Mouse (Mus musculus) lung, postnatal 0 days (tissue): Measurements from ENCODE around the gene 2010111I01Rik. TPM values are rescaled to one million over a fixed set of nuclear protein-coding genes. Genes with fewer than 3 reads are reported as not detected.

Experiments used
- ATAC-seq: fragments of 200-750 bp; cut with Nextera tagmentation; 2 replicates; pipeline ENCODE4 v1.8.0; 2017; ENCODE audit warnings: moderate library complexity
- DNase-seq: peaks from one replicate; pipeline ENCODE4 v3.0.0-alpha.2; 2016; ENCODE audit warnings: low spot score
- H3K27ac ChIP-seq: fragments of 300-500 bp; sonication (generic); 2 replicates; pipeline ENCODE4 v1.5.1; 2014; ENCODE audit warnings: antibody characterized with exemption, mild to moderate bottlenecking, low read length, mixed read lengths
- H3K27me3 ChIP-seq: fragments of 300-500 bp; sonication (generic); replicated peaks from 2 replicates; pipeline ENCODE4 v1.6.1; 2014; ENCODE audit warnings: low read length, mixed read lengths; ENCODE audit not compliant: insufficient read depth
- H3K36me3 ChIP-seq: fragments of 300-500 bp; sonication (generic); 2 replicates; pipeline ENCODE4 v1.6.1; 2014; ENCODE audit warnings: low read length, mixed read lengths; ENCODE audit not compliant: insufficient read depth
- H3K4me1 ChIP-seq: fragments of 300-500 bp; sonication (generic); 2 replicates; pipeline ENCODE4 v1.6.1; 2014; ENCODE audit warnings: antibody characterized with exemption, low read depth, low read length, mixed read lengths; ENCODE audit not compliant: insufficient read depth
- H3K4me2 ChIP-seq: fragments of 300-500 bp; sonication (generic); replicated peaks from 2 replicates; pipeline ENCODE4 v1.6.1; 2014; ENCODE audit warnings: low read depth, mild to moderate bottlenecking, low read length, moderate library complexity, mixed read lengths
- H3K4me3 ChIP-seq: fragments of 300-500 bp; sonication (generic); 2 replicates; pipeline ENCODE4 v1.5.1; 2014; ENCODE audit warnings: low read depth, low read length
- H3K9ac ChIP-seq: fragments of 300-500 bp; sonication (generic); replicated peaks from 2 replicates; pipeline ENCODE4 v1.6.1; 2014; ENCODE audit warnings: low read depth, mild to moderate bottlenecking
- H3K9me3 ChIP-seq: fragments of 300-500 bp; sonication (generic); 2 replicates; pipeline ENCODE4 v1.6.1; 2016; ENCODE audit warnings: low read length, mixed read lengths
- CTCF ChIP-seq: IDR thresholded peaks from 2 replicates; pipeline ENCODE4 v1.5.1; 2016; ENCODE audit warnings: antibody characterized with exemption, mild to moderate bottlenecking
- EP300 ChIP-seq: IDR thresholded peaks from 2 replicates; pipeline ENCODE4 v1.6.1; 2016; ENCODE audit warnings: antibody characterized with exemption, mild to moderate bottlenecking, control low read depth
- WGBS: fragments of 180-500 bp; shearing (Covaris S2); extraction: QIAGEN DNeasy Blood & Tissue Kit; methylation state at CpG from one replicate; pipeline ENCODE4 v1.1.7; 2014; 5-methylcytosine and 5-hydroxymethylcytosine counted together
- polyA plus RNA-seq: library from polyadenylated mRNA; unstranded; fragments of >200 nt; fragmentation: Nextera tagmentation; extraction: Ambion mirVana; gene quantifications from 2 replicates; pipeline ENCODE4 v1.2.1, GENCODE M21; 2015

Gene 2010111I01Rik
- polyA plus RNA-seq, 1 experiment from 2014 or later = 130 TPM

DNA sequence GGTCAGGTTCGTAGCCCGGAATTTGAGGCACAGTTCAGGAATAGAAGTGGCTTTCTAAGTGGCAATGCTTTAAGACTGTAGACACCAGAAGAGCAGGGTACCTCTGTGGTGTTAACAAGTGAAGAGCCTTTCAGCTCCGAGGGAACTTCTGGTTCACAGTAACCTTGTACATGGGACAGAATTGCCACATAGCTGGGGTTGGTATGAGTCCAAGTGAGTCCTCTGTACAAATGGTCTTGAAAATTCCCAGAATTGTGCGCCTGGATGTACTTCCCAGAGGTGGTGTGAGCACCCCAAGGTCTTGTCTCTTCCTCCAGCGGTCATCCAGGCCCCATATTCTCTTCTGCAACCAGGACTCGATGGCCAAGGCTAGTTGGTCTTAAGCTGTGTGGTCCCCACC, 326.3 kb downstream of the 2010111I01Rik start:
- Histone ChIP-seq H3K9ac (no peak overlapping the region), H3K4me3 (no peak overlapping the region), H3K27me3 (no peaks in the 10 kb centered on the region), H3K9me3 (no peaks in the 10 kb centered on the region), H3K27ac (peak overlapping the region; percentile 32; the same call in 1 of the 2 replicates), H3K4me2 (no peak overlapping the region), H3K36me3 (peaks cover 24% of the 10 kb centered on the region), H3K4me1 (peaks cover 15% of the 10 kb centered on the region; the same call in 1 of the 2 replicates)
- no peak for TF ChIP-seq CTCF
- TF ChIP-seq EP300 = no peak
- ATAC-seq (0 out of 2 replicates have a peak, but pooled peaks have one; percentile 7), DNase-seq (no peak)
- WGBS = 76% methylated on average over 6 of the region's 6 CpGs

DNA sequence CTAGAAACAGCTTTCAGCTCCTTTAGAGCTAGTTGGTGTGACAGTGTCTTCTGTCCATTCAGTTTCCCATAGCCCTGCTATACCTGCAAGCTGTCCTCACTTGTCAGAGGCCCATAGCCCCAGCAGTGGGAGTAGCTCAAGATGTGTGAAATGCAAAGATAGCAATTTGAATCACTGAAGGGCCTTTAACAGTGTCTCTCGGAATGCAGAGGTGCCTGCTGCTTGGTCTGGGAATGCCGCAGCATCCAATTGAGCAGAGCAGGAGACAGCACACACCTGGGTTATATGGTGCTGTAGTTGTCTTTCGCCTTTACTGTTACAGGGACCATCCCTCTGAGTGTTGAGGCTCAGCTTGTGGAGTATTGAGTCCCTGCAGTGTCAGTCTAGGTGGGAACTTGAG, 329.0 kb downstream of the 2010111I01Rik start:
- Histone ChIP-seq H3K4me3 (no peak overlapping the region), H3K36me3 (peaks cover 18% of the 10 kb centered on the region), H3K27me3 (no peaks in the 10 kb centered on the region), H3K4me1 (peaks cover 15% of the 10 kb centered on the region; the same call in 1 of the 2 replicates), H3K4me2 (no peak overlapping the region), H3K9ac (no peak overlapping the region), H3K27ac (peak overlapping the region; percentile 73), H3K9me3 (no peaks in the 10 kb centered on the region)
- DNase-seq (no peak), ATAC-seq (no peak)
- WGBS = 56% methylated on average over 3 of the region's 3 CpGs
- TF ChIP-seq EP300 = no peak
- no peak for TF ChIP-seq CTCF

GRCm38 (mm10) chr13:63294359-63295193, 329.9 kb downstream of the 2010111I01Rik start:
- no peak overlapping the region for H3K4me2 ChIP-seq
- H3K27ac ChIP-seq = peak overlapping the region; percentile 73
- no peak overlapping the region for H3K9ac ChIP-seq

DNA sequence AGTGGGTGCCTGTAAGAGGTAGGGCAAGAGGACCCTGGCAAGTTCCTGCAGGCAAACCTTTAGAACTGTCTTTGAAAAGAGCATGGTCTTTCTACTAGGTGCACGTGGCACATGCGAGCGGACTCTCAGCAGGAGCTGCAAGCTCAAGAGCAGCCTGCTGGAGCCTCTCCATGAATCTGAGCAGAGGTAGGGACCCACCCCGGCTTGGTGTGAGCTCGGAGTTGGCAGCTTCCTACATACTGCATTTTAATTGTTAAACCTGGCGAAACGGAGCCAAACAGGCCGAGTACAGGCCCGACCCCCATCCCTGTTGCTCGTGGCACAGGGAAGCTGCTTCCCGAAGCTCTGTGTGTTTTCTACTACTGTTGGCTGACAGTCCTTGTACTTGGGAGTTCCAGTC, 331.6 kb downstream of the 2010111I01Rik start:
- Histone ChIP-seq H3K9me3 (no peaks in the 10 kb centered on the region), H3K9ac (no peak overlapping the region), H3K36me3 (peaks cover 35% of the 10 kb centered on the region), H3K27me3 (no peaks in the 10 kb centered on the region), H3K27ac (no peak overlapping the region), H3K4me2 (no peak overlapping the region), H3K4me1 (peaks cover 12% of the 10 kb centered on the region; the same call in 1 of the 2 replicates), H3K4me3 (no peak overlapping the region)
- DNase-seq (no peak), ATAC-seq (no peak)
- TF ChIP-seq CTCF = no peak
- TF ChIP-seq EP300 = no peak
- WGBS = 82% methylated on average over 11 of the region's 11 CpGs

More at GRCm38 (mm10) chr13:63294359-63295193, 329.9 kb downstream of the 2010111I01Rik start:
- Histone ChIP-seq H3K4me3 (no peak overlapping the region), H3K4me1 (peaks cover 15% of the 10 kb centered on the region; the same call in 1 of the 2 replicates), H3K27me3 (no peaks in the 10 kb centered on the region), H3K9me3 (no peaks in the 10 kb centered on the region), H3K36me3 (peaks cover 25% of the 10 kb centered on the region)
- ATAC-seq (peak; percentile 75), DNase-seq (peak; percentile 87)
- TF ChIP-seq EP300 (0 out of 2 replicates have a peak, but pooled peaks have one; percentile 34), CTCF (no peak)
- WGBS = 32% methylated on average over 15 of the region's 15 CpGs

DNA sequence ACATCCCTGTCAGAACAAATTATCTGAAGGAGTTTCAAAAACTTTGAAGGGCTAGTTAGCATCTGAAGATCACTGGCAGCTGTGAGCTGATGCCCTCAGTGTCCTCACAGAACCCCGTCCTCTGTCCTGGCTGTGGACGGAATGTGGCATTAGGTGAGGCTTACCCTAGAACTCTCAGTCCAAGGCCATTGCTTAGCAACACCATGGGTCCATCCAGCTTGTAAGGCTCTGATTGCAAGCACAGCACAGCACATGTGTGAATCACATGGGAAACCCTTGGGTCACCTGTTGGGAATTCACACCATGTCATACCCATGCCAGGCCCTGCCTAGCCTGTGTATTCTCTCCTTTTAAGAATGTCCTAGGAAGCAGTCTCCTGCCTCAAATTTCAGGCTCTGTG, 332.3 kb downstream of the 2010111I01Rik start:
- no peak for TF ChIP-seq EP300
- no peak for TF ChIP-seq CTCF
- Histone ChIP-seq H3K27ac (no peak overlapping the region), H3K27me3 (no peaks in the 10 kb centered on the region), H3K4me1 (peaks cover 12% of the 10 kb centered on the region; the same call in 1 of the 2 replicates), H3K9me3 (no peaks in the 10 kb centered on the region), H3K4me3 (no peak overlapping the region), H3K4me2 (no peak overlapping the region), H3K9ac (no peak overlapping the region), H3K36me3 (peaks cover 42% of the 10 kb centered on the region)
- DNase-seq = no peak
- WGBS = 93% methylated on average over 2 of the region's 2 CpGs
- ATAC-seq = no peak

DNA sequence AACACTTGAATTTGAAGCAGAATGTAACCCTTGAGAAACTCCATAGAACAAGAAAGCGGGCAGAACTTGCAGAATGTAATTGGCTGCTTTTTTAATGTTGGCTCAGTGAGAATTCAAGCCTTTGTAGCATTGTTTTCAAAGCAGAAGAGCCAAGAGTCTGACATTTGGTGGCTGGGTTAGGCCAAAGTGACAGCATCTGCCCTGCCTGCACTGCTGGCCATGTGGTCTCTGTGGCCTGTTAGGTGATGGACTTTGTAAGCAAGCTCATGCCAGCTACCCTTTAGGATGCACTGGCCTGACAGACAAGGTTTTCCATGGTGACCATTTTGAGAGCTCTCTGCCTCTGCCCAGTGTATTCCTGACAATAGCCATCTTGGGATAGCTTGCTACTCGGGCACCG, 333.2 kb downstream of the 2010111I01Rik start:
- TF ChIP-seq EP300 (no peak), CTCF (no peak)
- no peak for ATAC-seq
- no peak overlapping the region for H3K27ac ChIP-seq
- H3K36me3 ChIP-seq = peaks cover 48% of the 10 kb centered on the region
- DNase-seq = no peak
- no peaks in the 10 kb centered on the region for H3K27me3 ChIP-seq
- no peak overlapping the region for H3K4me2 ChIP-seq
- no peak overlapping the region for H3K9ac ChIP-seq
- H3K4me1 ChIP-seq = peaks cover 12% of the 10 kb centered on the region; the same call in 1 of the 2 replicates
- H3K4me3 ChIP-seq = no peak overlapping the region
- H3K9me3 ChIP-seq = no peaks in the 10 kb centered on the region
- 91% methylated on average over 3 of the region's 3 CpGs for WGBS
